Mouse (Mus musculus): ENCODE results near the gene Rnf227. TPM values are rescaled to one million over a fixed set of nuclear protein-coding genes. Genes with fewer than 3 reads are reported as not detected.
"Not testable (repeated sequence)": the region's sequence is repeated elsewhere in the genome, so short reads cannot be mapped to it uniquely, and the experiment has no call there.

Rnf227 gene
- polyA plus RNA-seq (2015; fragmentation: Nextera tagmentation; extraction: Ambion mirVana), result 24.5 and 24.7 TPM in 2 replicates

DNA sequence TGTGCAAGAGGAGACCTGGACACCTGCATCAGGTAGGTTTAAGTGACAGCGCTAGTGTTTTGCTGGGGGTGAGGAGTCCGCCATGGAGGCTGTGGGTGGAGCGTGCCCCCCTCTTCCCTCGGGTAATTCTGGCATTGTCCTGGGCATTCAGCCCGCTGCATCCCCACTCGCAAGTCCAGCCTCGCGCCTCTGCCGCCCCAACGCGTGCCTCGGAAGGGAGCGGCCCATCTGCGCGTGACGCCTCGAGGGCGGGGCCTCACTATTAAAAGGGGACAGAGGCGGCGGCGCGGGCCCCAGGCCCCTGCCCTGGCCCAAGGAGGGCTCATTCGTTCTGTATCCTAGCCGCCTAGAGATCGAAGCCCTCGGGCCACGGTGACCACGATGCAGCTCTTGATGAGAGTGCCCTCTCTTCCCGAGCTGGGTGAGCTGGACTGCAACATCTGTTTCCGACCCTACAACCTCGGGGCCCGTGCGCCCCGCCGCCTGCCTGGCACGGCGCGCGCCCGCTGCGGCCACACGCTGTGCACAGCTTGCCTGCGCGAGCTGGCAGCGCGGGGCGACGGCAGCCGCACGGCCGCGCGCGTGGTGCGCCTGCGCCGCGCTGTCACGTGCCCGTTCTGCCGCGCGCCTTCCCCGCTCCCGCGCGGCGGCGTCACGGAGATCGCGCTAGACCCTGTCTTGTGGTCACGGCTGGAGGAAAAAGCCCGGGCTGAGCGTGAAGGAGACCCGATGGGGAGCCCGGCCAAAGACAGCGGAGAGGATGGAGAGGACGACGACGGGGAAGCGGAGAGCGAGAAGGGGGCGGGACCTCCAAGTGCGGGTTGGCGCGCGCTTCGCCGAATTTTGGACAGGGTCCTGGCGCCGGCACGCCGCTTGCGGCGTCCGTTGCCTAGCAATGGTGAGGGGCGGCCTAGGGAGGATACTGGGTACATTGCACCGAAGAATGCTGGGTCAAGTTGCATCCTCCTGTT lies at the start of gene Rnf227:
Gene Rnf227 (plus strand): TSS at position 301 of the 971 bp plus-strand sequence.
- Histone ChIP-seq H3K27ac (replicated peaks) (peak within 1 kb of the TSS; percentile 90), H3K9me3 (replicated peaks) (no peaks in the 10 kb centered on the region), H3K4me1 (peaks cover 22% of the 10 kb centered on the region), H3K36me3 (peaks cover 27% of the 10 kb centered on the region), H3K4me3 (replicated peaks) (peak within 1 kb of the TSS; percentile 68), H3K9ac (peak within 1 kb of the TSS; percentile 58), H3K4me2 (replicated peaks) (peak within 1 kb of the TSS; percentile 95), H3K27me3 (no peaks in the 10 kb centered on the region)
- peak; percentile 88 for ATAC-seq (ENCODE audit: insufficient number of reproducible peaks, low FRiP score, low TSS enrichment, low read depth)
- 1% methylated on average over 99 of the region's 99 CpGs for WGBS

DNA sequence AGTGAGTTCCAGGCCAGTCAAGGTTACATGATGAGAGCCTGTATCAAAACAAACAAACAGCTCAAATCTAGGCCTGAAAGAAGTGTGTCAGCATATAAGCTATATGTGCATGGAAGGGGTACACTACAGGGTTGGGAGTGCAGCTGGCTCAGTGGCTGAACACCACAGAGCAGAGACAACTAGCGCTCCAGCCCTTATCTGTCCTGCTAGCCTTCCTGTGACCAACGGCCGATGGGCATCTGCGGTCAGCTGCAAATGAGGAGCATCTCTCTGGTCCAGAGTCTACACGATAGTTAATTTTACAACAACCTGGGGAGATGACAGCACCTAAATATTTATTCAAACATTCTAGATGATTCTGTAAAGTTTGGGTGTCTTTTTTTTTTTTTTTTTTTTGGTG lies 49.1 kb upstream of the Rnf227 start:
- no peak overlapping the region for H3K4me2 ChIP-seq (replicated peaks)
- H3K36me3 ChIP-seq, result no peaks in the 10 kb centered on the region
- 93% methylated on average over 5 of the region's 5 CpGs for WGBS
- H3K27ac ChIP-seq (replicated peaks), result no peak overlapping the region
- no peak overlapping the region for H3K4me3 ChIP-seq (replicated peaks)
- no peak overlapping the region for H3K9ac ChIP-seq
- no peaks in the 10 kb centered on the region for H3K4me1 ChIP-seq
- H3K27me3 ChIP-seq, result no peaks in the 10 kb centered on the region
- ATAC-seq (ENCODE audit: insufficient number of reproducible peaks, low FRiP score, low TSS enrichment, low read depth), result no peak
- no peaks in the 10 kb centered on the region for H3K9me3 ChIP-seq (replicated peaks)

DNA sequence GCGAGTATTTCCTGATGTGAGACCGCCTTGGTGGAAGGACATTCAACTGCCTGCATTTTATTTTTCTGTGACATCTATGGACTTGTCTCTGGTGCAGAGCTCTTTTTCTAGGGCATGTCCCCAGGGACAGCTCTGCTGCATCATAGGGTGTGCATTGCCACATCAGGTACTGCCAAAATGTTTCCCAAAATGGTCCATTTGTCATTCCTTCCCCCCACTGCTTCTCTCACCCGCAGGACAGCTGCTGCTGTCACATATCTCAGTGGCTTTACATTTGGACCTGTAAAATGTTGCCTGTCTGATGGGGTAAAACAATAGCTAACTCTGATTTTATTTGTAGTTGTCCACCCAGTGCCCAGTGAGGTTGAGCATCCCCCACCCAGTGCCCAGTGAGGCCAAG lies 45.0 kb upstream of the Rnf227 start:
- no peak for ATAC-seq (ENCODE audit: insufficient number of reproducible peaks, low FRiP score, low TSS enrichment, low read depth)
- H3K36me3 ChIP-seq, result peaks cover 3% of the 10 kb centered on the region; the same call in 1 of the 2 replicates
- no peaks in the 10 kb centered on the region for H3K9me3 ChIP-seq (replicated peaks)
- no peak overlapping the region for H3K4me2 ChIP-seq (replicated peaks)
- H3K27ac ChIP-seq (replicated peaks), result no peak overlapping the region
- H3K27me3 ChIP-seq, result no peaks in the 10 kb centered on the region
- no peak overlapping the region for H3K9ac ChIP-seq
- no peaks in the 10 kb centered on the region for H3K4me1 ChIP-seq
- 90% methylated on average over 3 of the region's 3 CpGs for WGBS
- no peak overlapping the region for H3K4me3 ChIP-seq (replicated peaks)

DNA sequence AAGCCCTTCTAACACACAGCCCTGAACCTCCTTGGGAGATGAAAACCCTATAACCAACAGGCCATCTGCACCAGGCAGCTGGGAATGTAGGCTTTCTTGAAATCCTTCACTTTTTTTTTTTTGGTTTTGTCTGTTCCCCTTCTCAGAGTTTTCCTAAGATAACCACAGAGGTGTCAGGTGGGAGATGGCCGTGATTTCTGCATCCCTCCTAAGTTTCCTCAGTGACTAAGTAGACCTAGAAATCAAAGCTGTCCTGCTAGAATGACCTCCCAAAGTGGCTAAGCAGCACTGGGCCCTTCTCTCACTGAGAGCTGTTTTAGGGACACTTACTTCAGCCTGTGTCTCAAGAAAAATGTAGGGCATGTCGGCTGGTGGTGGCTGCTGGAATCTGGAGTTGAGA lies 42.5 kb upstream of the Rnf227 start:
- no peak overlapping the region for H3K27ac ChIP-seq (replicated peaks)
- no peaks in the 10 kb centered on the region for H3K27me3 ChIP-seq
- ATAC-seq (ENCODE audit: insufficient number of reproducible peaks, low FRiP score, low TSS enrichment, low read depth), result no peak
- H3K4me2 ChIP-seq (replicated peaks), result no peak overlapping the region
- H3K4me1 ChIP-seq, result no peaks in the 10 kb centered on the region
- no peak overlapping the region for H3K9ac ChIP-seq
- H3K36me3 ChIP-seq, result peaks cover 22% of the 10 kb centered on the region
- no peaks in the 10 kb centered on the region for H3K9me3 ChIP-seq (replicated peaks)
- WGBS, result 86% methylated on average over 2 of the region's 2 CpGs
- H3K4me3 ChIP-seq (replicated peaks), result no peak overlapping the region

DNA sequence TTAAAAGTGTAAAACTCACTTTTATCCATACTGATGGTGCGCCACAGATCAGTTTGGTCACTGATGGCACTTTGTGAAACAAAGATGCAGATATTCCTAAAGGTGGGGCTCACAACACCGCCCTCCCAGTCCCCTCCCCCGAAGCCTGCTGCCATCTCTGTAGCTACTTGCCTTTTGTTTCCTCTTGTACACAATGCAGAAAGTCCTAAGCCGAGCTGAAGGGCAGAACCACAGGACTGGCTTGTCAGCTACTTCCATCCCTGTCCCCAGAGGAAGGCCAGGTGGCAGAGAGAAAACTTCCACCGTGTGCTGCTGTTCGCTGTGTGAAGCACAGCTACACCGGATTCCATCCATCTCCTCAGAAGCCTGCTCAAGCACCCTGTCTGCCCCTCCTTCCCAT lies 42.0 kb upstream of the Rnf227 start:
- H3K4me2 ChIP-seq (replicated peaks), result no peak overlapping the region
- no peak overlapping the region for H3K4me3 ChIP-seq (replicated peaks)
- 74% methylated on average over 7 of the region's 7 CpGs for WGBS
- H3K9ac ChIP-seq, result no peak overlapping the region
- no peak overlapping the region for H3K27ac ChIP-seq (replicated peaks)
- no peaks in the 10 kb centered on the region for H3K4me1 ChIP-seq
- no peaks in the 10 kb centered on the region for H3K27me3 ChIP-seq
- ATAC-seq (ENCODE audit: insufficient number of reproducible peaks, low FRiP score, low TSS enrichment, low read depth), result no peak
- no peaks in the 10 kb centered on the region for H3K9me3 ChIP-seq (replicated peaks)
- peaks cover 26% of the 10 kb centered on the region for H3K36me3 ChIP-seq

DNA sequence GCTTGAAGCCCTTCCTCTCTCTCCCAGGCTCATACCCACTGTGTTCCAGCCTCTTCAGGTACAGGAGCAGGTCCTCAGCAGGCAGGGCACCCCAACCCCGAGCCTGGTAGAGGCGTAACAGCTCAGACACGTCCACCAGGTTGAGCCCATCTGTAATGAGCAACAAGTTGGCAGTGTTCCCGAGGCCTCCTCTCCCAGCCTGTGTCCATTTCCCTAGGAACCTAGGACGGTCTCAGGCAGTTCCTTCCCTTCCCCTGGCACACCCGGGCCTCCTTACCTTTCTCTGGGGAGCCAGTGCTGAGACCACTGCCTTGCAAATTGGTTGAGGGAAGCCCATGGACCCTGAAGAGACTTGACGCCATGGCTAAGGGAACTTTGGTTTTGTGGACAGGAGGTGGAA lies 37.4 kb upstream of the Rnf227 start:
- 83% methylated on average over 7 of the region's 7 CpGs for WGBS
- Histone ChIP-seq H3K9ac (no peak overlapping the region), H3K4me3 (replicated peaks) (no peak overlapping the region), H3K4me1 (no peaks in the 10 kb centered on the region), H3K36me3 (peaks cover 68% of the 10 kb centered on the region), H3K4me2 (replicated peaks) (no peak overlapping the region), H3K27ac (replicated peaks) (no peak overlapping the region), H3K27me3 (no peaks in the 10 kb centered on the region), H3K9me3 (replicated peaks) (no peaks in the 10 kb centered on the region)
- no peak for ATAC-seq (ENCODE audit: insufficient number of reproducible peaks, low FRiP score, low TSS enrichment, low read depth)

DNA sequence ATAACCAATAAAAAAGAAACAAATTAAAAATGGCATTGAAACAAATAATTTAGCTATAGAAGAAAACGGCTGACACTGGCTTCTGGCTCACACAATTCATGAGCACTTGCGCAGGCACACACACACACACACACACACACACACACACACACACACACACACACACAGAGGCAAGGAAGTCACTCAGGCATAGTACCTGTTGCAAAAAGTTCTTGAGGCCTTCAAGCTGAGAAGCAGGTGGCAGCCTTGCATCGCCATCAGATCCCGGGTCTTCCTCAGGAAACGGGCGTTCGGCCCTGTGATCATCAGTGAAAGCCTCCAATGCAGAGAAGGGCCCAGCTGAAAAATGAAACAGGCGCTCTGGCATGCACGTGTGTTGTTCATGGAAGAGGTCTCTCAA lies 35.0 kb upstream of the Rnf227 start:
- Histone ChIP-seq H3K9ac (no peak overlapping the region), H3K4me2 (replicated peaks) (no peak overlapping the region), H3K36me3 (peaks cover 84% of the 10 kb centered on the region), H3K4me3 (replicated peaks) (no peak overlapping the region), H3K27ac (replicated peaks) (no peak overlapping the region), H3K27me3 (no peaks in the 10 kb centered on the region), H3K9me3 (replicated peaks) (no peaks in the 10 kb centered on the region), H3K4me1 (no peaks in the 10 kb centered on the region)
- 90% methylated on average over 9 of the region's 9 CpGs for WGBS
- no peak for ATAC-seq (ENCODE audit: insufficient number of reproducible peaks, low FRiP score, low TSS enrichment, low read depth)

DNA sequence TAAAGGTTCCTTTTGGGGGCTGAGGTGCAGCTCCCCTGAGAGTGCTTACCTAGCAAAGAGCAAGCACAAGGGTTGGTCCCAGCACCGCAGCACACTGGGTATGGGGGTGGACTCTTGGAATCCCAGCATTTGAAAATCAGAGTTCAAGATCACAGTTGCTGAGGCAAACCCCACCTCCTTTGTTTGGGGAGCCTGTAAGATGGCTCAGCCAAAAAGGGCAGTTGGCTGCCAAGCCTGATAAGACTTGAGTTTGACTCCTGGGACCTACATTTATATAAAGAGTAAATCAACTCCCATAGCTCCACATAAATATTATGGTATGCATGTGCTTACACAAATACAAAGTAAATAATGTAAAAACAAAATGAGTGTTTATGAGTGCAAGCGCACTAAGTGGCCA lies 34.2 kb upstream of the Rnf227 start:
- no peak overlapping the region for H3K27ac ChIP-seq (replicated peaks)
- H3K4me1 ChIP-seq, result no peaks in the 10 kb centered on the region
- no peaks in the 10 kb centered on the region for H3K9me3 ChIP-seq (replicated peaks)
- ATAC-seq (ENCODE audit: insufficient number of reproducible peaks, low FRiP score, low TSS enrichment, low read depth), result no peak
- peaks cover 86% of the 10 kb centered on the region for H3K36me3 ChIP-seq
- H3K9ac ChIP-seq, result no peak overlapping the region
- H3K4me2 ChIP-seq (replicated peaks), result no peak overlapping the region
- 95% methylated on average over 2 of the region's 2 CpGs for WGBS
- no peak overlapping the region for H3K4me3 ChIP-seq (replicated peaks)
- no peaks in the 10 kb centered on the region for H3K27me3 ChIP-seq

DNA sequence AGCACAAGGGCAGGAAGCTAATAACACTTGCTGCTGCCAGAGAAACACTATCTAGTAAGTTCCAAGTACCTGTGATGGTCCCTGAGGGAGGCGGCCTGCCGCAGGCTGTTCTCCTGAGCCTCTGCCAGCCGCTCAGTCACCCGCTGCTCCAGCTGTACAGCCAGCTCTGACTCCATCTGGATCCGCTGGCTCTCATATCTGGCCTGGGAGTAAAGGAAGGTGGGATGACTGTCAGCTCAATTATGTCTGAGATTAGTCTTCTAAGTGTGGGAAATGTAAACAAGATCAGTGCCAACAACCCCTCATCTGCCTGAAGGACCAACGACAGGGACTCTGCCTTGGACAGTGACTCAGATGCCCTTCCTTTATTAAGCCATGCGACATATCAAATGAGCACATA lies 29.0 kb upstream of the Rnf227 start:
- Histone ChIP-seq H3K4me1 (no peaks in the 10 kb centered on the region), H3K4me3 (replicated peaks) (no peak overlapping the region), H3K9me3 (replicated peaks) (no peaks in the 10 kb centered on the region), H3K9ac (no peak overlapping the region), H3K27me3 (no peaks in the 10 kb centered on the region), H3K36me3 (peaks cover 70% of the 10 kb centered on the region), H3K27ac (replicated peaks) (no peak overlapping the region), H3K4me2 (replicated peaks) (no peak overlapping the region)
- WGBS, result 77% methylated on average over 7 of the region's 7 CpGs
- 0 out of 2 replicates have a peak, but pooled peaks have one; percentile 60 for ATAC-seq (ENCODE audit: insufficient number of reproducible peaks, low FRiP score, low TSS enrichment, low read depth)

DNA sequence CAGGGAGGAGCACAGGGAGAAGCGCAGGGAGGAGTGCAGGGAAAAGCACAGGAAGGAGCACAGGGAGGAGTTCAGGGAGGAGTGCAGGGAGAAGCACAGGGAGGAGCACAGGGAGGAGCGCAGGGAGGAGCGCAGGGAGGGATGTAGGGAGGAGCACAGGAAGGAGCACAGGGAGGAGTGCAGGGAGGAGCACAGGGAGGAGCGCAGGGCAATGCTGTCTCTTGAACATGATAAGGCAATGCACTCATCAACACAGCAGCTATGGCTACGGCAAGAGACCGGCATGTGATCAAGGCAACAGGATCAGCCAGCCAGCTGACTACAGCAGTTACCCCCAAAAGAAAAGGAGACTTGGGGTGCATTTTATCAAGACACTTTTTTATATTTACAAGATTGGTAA lies 23.9 kb upstream of the Rnf227 start:
- peaks cover 64% of the 10 kb centered on the region for H3K36me3 ChIP-seq
- no peak overlapping the region for H3K4me2 ChIP-seq (replicated peaks)
- no peak overlapping the region for H3K27ac ChIP-seq (replicated peaks)
- H3K4me1 ChIP-seq, result no peaks in the 10 kb centered on the region
- no peak for ATAC-seq (ENCODE audit: insufficient number of reproducible peaks, low FRiP score, low TSS enrichment, low read depth)
- H3K9me3 ChIP-seq (replicated peaks), result no peaks in the 10 kb centered on the region
- no peaks in the 10 kb centered on the region for H3K27me3 ChIP-seq
- no peak overlapping the region for H3K4me3 ChIP-seq (replicated peaks)
- WGBS, result 94% methylated on average over 6 of the region's 6 CpGs
- no peak overlapping the region for H3K9ac ChIP-seq

DNA sequence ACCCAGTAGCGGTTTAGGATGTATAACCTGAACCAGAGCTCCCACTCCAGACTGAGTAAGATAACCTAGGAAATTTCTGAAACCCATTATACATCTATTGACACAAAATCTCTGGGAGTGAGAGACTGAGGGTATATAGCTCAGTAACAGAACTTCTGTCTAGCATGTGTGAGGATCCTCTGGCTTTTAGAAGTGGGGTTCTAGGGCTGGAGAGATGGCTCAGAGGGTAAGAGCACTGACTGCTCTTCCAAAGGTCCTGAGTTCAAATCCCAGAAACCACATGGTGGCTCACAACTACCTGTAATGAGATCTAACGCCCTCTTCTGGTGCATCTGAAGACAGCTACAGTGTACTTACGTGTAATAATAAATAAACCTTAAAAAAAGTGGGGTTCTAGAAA lies 22.3 kb upstream of the Rnf227 start:
- not testable (repeated sequence) for ATAC-seq (ENCODE audit: insufficient number of reproducible peaks, low FRiP score, low TSS enrichment, low read depth); H3K9ac ChIP-seq; H3K4me2 ChIP-seq (replicated peaks); H3K27ac ChIP-seq (replicated peaks); H3K9me3 ChIP-seq (replicated peaks); H3K4me3 ChIP-seq (replicated peaks); H3K27me3 ChIP-seq
- H3K36me3 ChIP-seq, result peaks cover 49% of the 10 kb centered on the region
- 86% methylated on average over 3 of the region's 3 CpGs for WGBS
- peaks cover 15% of the 10 kb centered on the region for H3K4me1 ChIP-seq

DNA sequence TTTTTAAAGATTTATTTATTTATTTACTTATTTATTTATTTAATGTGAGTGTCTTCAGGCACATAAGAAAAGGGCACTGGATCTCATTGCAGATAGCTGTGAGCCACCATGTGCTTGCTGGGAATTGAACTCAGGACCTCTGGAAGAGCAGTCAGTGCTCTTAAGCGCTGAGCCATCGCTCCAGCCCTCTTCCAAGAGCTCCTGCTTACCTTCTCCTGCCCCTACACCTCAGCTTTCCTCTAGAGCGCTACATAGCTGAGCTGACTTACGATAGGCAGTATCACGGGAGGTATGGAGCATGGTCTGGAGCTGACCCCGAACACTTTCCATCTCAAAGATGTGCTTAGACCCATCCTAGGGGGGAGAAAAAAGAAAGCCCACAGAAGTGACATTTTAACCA lies 18.7 kb upstream of the Rnf227 start:
- H3K4me2 ChIP-seq (replicated peaks), result no peak overlapping the region
- peaks cover 38% of the 10 kb centered on the region for H3K36me3 ChIP-seq
- H3K9me3 ChIP-seq (replicated peaks), result no peaks in the 10 kb centered on the region
- H3K4me1 ChIP-seq, result peaks cover 38% of the 10 kb centered on the region
- no peak overlapping the region for H3K27ac ChIP-seq (replicated peaks)
- WGBS, result 95% methylated on average over 6 of the region's 6 CpGs
- peaks cover 1% of the 10 kb centered on the region; the same call in 1 of the 2 replicates for H3K27me3 ChIP-seq
- ATAC-seq (ENCODE audit: insufficient number of reproducible peaks, low FRiP score, low TSS enrichment, low read depth), result no peak
- H3K9ac ChIP-seq, result no peak overlapping the region
- H3K4me3 ChIP-seq (replicated peaks), result no peak overlapping the region
